Mouse (Mus musculus): ENCODE measurements around the gene Dydc2. TPM values are rescaled to one million over a fixed set of nuclear protein-coding genes. Genes with fewer than 3 reads are reported as not detected.
A peak's percentile ranks its signal among the peaks of the same experiment; 100 is the strongest.

The Dydc2 gene
- not detected in 2 replicates for total RNA-seq (2014; rRNA removed)
- polyA plus RNA-seq (2012; rRNA removed), result not detected in 2 replicates

DNA sequence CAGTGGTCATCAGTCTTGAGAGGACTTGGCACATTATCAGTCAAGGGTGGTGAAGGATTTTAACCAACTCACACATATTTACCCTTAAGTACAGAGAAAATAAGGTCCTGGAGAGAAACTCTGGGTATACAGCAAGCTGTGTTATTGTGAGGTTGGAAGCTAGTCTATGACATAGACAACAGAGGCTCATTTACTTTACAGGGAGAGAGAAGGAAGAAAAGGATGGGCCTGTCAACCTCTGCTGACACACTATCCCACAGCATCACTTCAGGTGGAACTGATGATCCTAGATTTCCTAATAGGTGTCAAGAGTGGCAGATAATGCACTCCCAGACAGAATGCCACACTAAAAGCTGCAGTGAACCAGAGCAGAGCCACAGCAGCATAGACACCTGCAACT is at the start of gene Dydc2:
Dydc2 (minus strand) TSS at position 101 of the 400 bp plus-strand sequence.
- H3K27ac ChIP-seq (replicated peaks; ENCODE audit: insufficient read depth, low read depth, low read length), result no peak within 1 kb of the TSS
- no peak for DNase-seq (ENCODE audit: extremely low read depth, low read depth, low spot score)
- H3K4me1 ChIP-seq (ENCODE audit: control insufficient read depth, insufficient read depth, low read length), result peaks cover 3% of the 10 kb centered on the region; the same call in 1 of the 2 replicates
- no peaks in the 10 kb centered on the region for H3K36me3 ChIP-seq (ENCODE audit: control insufficient read depth, insufficient read depth, low read length)
- peaks cover 6% of the 10 kb centered on the region; the same call in 1 of the 2 replicates for H3K27me3 ChIP-seq (ENCODE audit: control insufficient read depth, insufficient read depth, low read length)
- H3K9ac ChIP-seq (ENCODE audit: low read depth, low read length), result no peak within 1 kb of the TSS
- TF ChIP-seq CTCF (IDR thresholded peaks at IDR 0.05; ENCODE audit: low read depth, low read length) (no peak), POLR2A (IDR thresholded peaks at IDR 0.05; ENCODE audit: extremely low read depth, insufficient read depth, low read length) (no peak)
- H3K79me2 ChIP-seq (ENCODE audit: control insufficient read depth, insufficient read depth, low read length), result no peaks in the 10 kb centered on the region
- no peak within 1 kb of the TSS for H3K4me3 ChIP-seq (ENCODE audit: insufficient read depth, low read depth, low read length)

DNA sequence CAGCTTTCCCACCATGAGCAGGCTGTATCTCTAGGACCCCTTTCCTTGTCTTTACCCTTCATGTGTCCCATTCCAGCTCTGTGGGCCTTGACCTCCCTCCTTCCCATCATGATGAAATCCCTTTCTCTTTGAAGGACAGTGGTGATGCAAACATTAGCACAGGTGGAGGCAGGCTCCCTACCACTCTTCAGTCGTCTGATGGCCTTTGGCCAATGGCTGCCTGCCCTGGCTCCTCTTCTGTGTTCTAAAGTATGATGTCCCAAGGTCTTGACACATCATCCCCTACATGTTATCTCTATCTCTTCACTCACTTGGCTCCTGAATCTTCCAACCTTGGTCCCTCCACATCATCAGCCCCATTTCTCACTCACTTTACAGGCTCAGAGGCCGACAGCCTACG is 47.3 kb upstream of the Dydc2 start:
- no peaks in the 10 kb centered on the region for H3K27me3 ChIP-seq (ENCODE audit: control insufficient read depth, insufficient read depth, low read length)
- H3K4me3 ChIP-seq (ENCODE audit: insufficient read depth, low read depth, low read length), result no peak overlapping the region
- peak overlapping the region; percentile 89 for H3K27ac ChIP-seq (replicated peaks; ENCODE audit: insufficient read depth, low read depth, low read length)
- H3K36me3 ChIP-seq (ENCODE audit: control insufficient read depth, insufficient read depth, low read length), result peaks cover 88% of the 10 kb centered on the region
- DNase-seq (ENCODE audit: extremely low read depth, low read depth, low spot score), result peak; percentile 92
- 26% methylated on average over 3 of the region's 3 CpGs for WGBS
- TF ChIP-seq POLR2A (IDR thresholded peaks at IDR 0.05; ENCODE audit: extremely low read depth, insufficient read depth, low read length), result no peak
- TF ChIP-seq CTCF (IDR thresholded peaks at IDR 0.05; ENCODE audit: low read depth, low read length), result no peak
- peak overlapping the region; percentile 56 for H3K9ac ChIP-seq (ENCODE audit: low read depth, low read length)
- no peaks in the 10 kb centered on the region for H3K79me2 ChIP-seq (ENCODE audit: control insufficient read depth, insufficient read depth, low read length)
- peaks cover 24% of the 10 kb centered on the region for H3K4me1 ChIP-seq (ENCODE audit: control insufficient read depth, insufficient read depth, low read length)

DNA sequence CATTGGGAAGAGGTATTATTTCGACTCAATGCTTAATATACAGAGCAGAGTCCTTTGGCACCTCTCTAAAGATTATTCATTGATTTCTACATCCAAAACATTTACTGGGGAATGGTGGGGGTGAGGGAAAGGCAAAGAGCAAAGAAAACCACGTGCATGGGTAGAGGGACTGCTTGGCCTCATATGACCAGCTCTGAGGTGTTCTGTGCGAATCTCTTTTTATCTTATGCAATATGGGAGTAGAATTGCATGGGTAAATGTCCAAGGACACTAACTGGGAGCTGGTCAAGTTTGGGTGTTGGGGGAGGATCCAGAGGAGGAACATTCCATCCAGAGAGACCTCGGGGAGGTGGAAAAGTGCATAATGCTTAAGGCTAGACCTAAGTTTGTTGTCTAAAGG is 43.9 kb upstream of the Dydc2 start:
- Histone ChIP-seq H3K4me1 (ENCODE audit: control insufficient read depth, insufficient read depth, low read length) (peaks cover 31% of the 10 kb centered on the region), H3K27ac (replicated peaks; ENCODE audit: insufficient read depth, low read depth, low read length) (peak overlapping the region; percentile 98), H3K9ac (ENCODE audit: low read depth, low read length) (peak overlapping the region; percentile 66; the same call in 1 of the 2 replicates), H3K27me3 (ENCODE audit: control insufficient read depth, insufficient read depth, low read length) (no peaks in the 10 kb centered on the region), H3K79me2 (ENCODE audit: control insufficient read depth, insufficient read depth, low read length) (no peaks in the 10 kb centered on the region; the same call in 1 of the 2 replicates), H3K36me3 (ENCODE audit: control insufficient read depth, insufficient read depth, low read length) (peaks cover 85% of the 10 kb centered on the region), H3K4me3 (ENCODE audit: insufficient read depth, low read depth, low read length) (no peak overlapping the region)
- DNase-seq (ENCODE audit: extremely low read depth, low read depth, low spot score), result peak; percentile 98
- 12% methylated on average over 4 of the region's 4 CpGs for WGBS
- TF ChIP-seq CTCF (IDR thresholded peaks at IDR 0.05; ENCODE audit: low read depth, low read length) (no peak), POLR2A (IDR thresholded peaks at IDR 0.05; ENCODE audit: extremely low read depth, insufficient read depth, low read length) (no peak)

DNA sequence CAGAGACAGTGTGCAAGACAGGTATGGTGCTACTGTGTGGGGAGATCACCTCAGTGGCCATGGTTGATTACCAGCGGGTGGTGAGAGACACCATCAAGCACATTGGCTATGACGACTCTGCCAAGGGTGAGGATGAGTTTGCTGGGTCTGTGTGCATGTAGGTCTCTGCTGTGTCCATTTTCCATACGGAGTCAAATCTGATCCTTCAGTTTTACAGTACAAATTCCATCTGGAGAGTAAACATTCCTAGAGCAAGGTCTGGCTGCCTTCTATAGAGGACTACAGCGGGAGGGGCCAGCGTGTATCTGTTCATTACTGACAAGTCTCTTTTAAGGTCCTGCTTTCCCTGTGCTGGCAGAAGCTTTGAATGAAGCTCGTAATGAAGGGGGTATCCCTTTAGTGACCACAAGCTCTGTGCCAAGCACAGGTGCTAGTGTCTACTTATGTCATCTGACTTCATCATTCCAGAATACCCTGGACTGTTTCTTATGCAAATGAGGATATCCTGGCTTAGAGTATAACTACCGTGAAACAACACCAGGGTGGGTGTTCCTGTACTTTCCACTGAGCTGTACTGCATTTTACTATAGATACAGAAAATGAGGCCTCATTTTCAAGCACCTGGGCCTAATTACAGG is 42.1 kb upstream of the Dydc2 start:
- 22% methylated on average over 7 of the region's 7 CpGs for WGBS
- Histone ChIP-seq H3K27me3 (ENCODE audit: control insufficient read depth, insufficient read depth, low read length) (no peaks in the 10 kb centered on the region), H3K79me2 (ENCODE audit: control insufficient read depth, insufficient read depth, low read length) (peaks cover 6% of the 10 kb centered on the region; the same call in 1 of the 2 replicates), H3K4me1 (ENCODE audit: control insufficient read depth, insufficient read depth, low read length) (peaks cover 26% of the 10 kb centered on the region), H3K36me3 (ENCODE audit: control insufficient read depth, insufficient read depth, low read length) (peaks cover 85% of the 10 kb centered on the region), H3K27ac (replicated peaks; ENCODE audit: insufficient read depth, low read depth, low read length) (peak overlapping the region; percentile 69), H3K9ac (ENCODE audit: low read depth, low read length) (peak overlapping the region; percentile 43), H3K4me3 (ENCODE audit: insufficient read depth, low read depth, low read length) (peak overlapping the region; percentile 1; the same call in 1 of the 2 replicates)
- peak; percentile 74 for DNase-seq (ENCODE audit: extremely low read depth, low read depth, low spot score)
- TF ChIP-seq POLR2A (IDR thresholded peaks at IDR 0.05; ENCODE audit: extremely low read depth, insufficient read depth, low read length) (no peak), CTCF (IDR thresholded peaks at IDR 0.05; ENCODE audit: low read depth, low read length) (no peak)

DNA sequence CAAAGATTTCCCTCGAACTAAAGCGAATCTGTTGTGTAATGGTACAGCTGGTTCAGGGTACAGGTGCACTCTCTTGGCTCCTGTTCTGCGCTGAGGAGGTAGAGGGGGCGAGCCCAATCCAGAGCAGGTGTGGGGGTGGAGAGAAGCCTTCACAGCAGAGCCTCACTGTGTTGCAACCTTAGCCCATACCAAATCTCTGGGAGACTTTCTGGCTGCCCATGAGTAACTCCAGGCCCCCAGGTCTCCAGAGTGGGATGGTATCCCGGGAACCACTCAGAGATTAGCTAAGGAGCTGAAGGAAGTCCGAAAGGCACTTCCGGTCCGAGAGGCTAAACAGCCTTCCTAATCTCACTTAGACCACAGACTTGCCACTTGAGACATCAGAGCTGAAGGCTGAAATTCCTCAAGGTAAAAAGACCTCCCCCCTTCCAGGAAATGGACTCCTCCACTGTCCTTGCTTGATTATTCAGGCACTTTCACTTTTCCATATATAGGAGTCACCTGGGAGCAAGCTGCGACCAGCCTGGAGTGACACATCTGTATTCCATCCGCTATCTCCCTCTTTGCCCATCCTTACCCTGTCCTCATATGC is 35.9 kb upstream of the Dydc2 start, which contains the start of gene Mat1a:
Mat1a (plus strand) TSS at position 183 of the 592 bp plus-strand sequence.
- Histone ChIP-seq H3K4me1 (ENCODE audit: control insufficient read depth, insufficient read depth, low read length) (peaks cover 15% of the 10 kb centered on the region; the same call in 1 of the 2 replicates), H3K79me2 (ENCODE audit: control insufficient read depth, insufficient read depth, low read length) (peaks cover 14% of the 10 kb centered on the region; the same call in 1 of the 2 replicates), H3K27me3 (ENCODE audit: control insufficient read depth, insufficient read depth, low read length) (no peaks in the 10 kb centered on the region), H3K27ac (replicated peaks; ENCODE audit: insufficient read depth, low read depth, low read length) (peak within 1 kb of the TSS; percentile 97), H3K36me3 (ENCODE audit: control insufficient read depth, insufficient read depth, low read length) (peaks cover 40% of the 10 kb centered on the region), H3K4me3 (ENCODE audit: insufficient read depth, low read depth, low read length) (peak within 1 kb of the TSS; percentile 79), H3K9ac (ENCODE audit: low read depth, low read length) (peak within 1 kb of the TSS; percentile 97)
- TF ChIP-seq POLR2A (IDR thresholded peaks at IDR 0.05; ENCODE audit: extremely low read depth, insufficient read depth, low read length), result 0 out of 2 replicates have a peak, but pooled peaks have one; percentile 54
- no peak for TF ChIP-seq CTCF (IDR thresholded peaks at IDR 0.05; ENCODE audit: low read depth, low read length)
- peak; percentile 97 for DNase-seq (ENCODE audit: extremely low read depth, low read depth, low spot score)
- 15% methylated on average over 10 of the region's 10 CpGs for WGBS
